Mouse (Mus musculus) liver (tissue): ENCODE results near the gene Relt.
"Not testable (repeated sequence)": the region's sequence is repeated elsewhere in the genome, so short reads cannot be mapped to it uniquely, and the experiment has no call there.

ENCODE experiments used
- DNase-seq: peaks from one replicate; pipeline ENCODE4 v3.0.0-alpha.2; 2020; ENCODE audit warnings: mixed read lengths

The Relt gene

DNA sequence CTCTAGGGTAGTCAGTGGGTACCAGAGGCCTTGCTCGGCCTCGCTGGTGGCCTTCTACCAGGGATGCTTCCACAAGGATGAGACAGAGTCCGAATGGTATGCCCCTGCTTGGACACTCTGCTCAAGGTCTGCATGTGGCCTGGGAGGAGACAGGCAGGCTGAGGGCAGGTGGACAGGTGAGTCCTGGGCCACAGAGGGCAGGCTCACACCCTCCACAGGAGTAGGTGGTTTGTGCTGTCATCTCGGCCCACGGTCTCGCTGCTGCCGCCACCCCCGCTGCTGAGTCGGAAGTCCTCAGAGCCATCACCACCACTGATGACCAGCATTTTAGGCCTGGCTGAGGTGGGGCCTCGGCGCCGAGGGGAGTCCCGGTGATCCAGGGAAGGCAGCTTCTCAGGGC lies 10.0 kb upstream of the Relt start:
- DNase-seq: no peak

GRCm38 (mm10) chr7:100871892-100872291 lies 8.6 kb upstream of the Relt start:
- DNase-seq: no peak

DNA sequence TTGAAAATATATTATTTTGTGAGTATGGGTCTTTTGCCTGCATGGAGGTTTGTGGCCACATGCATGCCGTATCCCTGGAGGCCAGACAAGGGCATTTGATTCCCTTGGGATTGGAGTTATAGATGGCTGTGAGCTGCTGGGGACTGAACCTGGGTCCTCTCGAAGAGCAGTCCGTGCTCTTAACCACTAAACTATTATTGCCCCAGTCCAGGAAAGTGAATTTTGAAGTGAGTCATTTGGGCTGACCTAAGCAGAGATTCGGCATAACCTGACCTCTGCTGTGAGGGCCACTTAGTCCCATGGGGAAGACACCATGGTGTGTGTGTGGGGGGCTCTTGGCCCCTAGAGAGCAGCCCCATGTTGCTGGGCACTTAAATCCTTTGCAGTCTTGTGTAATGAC lies 8.1 kb upstream of the Relt start:
- no peak for DNase-seq

- DNase-seq: no peak
These were observed 6.8 kb upstream of the Relt start for GRCm38 (mm10) chr7:100869877-100870629.

- no peak for DNase-seq
These were observed 5.3 kb upstream of the Relt start for GRCm38 (mm10) chr7:100868551-100868950.

GRCm38 (mm10) chr7:100867561-100867960 lies 4.3 kb upstream of the Relt start:
- DNase-seq: peak; percentile 65

DNA sequence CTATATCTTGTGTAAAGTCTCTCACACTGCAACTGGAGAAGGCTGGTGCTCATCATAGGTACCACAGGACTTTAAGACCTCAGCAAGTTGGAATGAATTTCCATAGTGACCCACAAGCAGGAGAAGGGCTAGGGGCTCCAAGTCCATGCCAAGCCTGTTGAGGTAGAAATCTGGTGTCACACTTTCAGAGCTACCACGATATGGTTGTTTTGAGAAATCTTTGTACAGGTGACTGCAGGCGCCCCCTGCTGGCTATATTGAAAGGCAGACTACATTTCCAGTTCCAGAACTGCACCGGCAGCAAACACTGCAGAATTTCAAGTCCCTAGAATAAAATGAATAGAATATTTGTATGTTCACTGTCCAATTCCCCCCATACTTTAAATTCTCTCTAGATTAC lies 3.4 kb upstream of the Relt start:
- DNase-seq: peak; percentile 81

- no peak for DNase-seq
These were observed 893 bp downstream of the Relt start for GRCm38 (mm10) chr7:100862353-100862752.

DNA sequence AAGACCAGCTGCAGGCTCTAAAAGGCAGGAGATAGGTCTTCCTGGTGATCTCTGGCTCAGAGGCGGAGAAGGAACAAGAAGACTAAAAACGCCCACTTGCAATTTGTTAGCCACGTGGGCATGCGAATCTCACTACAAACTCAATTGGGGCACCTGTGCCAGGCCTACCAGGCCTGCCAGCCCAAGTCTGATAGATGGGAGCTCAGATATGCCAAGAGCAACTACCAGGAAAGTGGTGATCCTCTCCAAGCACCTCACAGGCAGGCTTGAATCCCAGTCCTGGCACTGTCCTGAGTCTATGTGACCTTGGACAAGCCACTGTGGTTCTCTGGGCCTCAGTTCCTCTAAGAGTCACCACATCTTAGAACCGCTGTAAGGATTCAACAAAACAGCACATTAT lies 2.0 kb downstream of the Relt start:
- no peak for DNase-seq

DNA sequence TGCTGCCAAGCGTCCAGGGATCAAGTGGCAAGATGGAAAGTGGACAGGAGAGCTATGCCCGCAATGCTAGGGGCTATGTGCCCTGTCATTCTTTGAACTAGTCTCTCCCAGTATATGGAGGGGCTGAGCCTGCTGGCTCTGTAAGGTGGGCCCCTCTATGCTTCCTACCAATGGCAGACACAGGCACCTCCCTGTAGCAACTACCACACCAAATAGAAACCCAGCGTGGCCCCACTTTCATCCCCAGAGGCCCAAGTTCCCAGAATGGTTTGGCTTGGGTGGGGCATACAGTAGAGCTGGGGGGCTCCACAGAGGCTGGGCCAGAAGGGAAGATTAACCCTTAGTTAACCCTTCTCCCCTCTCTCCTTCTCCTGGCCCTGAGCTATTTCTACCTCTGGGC lies 2.8 kb downstream of the Relt start:
- DNase-seq: peak; percentile 77

DNA sequence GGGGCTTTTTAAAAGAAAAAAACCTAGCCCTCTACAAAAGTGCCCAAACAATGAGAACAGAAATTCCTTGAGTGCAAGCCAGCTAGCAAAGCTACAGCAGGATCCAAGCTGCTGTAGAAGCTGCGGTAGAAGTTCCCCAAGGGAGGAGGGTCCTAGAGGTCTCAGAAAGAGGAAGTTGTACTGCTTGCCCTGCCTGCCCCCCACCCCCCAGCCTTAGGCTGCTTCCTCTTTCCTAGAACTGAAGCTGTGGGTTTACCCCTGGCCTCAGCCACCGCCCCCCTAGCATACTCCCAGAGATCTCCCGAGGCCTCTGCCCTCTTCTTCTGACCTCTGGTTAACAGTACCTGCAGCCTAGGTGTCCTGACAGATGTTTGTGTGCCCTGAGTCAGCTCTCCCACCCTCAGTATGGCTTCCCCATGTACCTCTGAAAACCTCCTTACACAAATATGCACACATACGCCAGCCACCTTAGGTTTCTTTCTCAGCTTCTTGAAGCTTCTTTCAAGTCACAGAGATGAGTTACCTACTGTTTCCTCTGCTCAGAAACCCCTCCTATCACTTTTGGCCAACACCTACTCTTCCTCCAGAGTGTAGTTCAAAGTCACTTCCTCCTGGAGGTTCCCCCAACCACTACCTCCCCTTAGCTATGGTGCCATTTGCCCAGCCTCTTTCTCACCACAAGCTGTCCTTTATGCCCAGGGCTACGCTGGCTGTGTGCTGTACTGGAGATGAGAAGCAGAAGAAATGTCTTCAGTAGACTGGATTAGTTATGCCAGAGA lies 7.3 kb downstream of the Relt start:
- DNase-seq: peak; percentile 69

GRCm38 (mm10) chr7:100855300-100855699 lies 7.9 kb downstream of the Relt start:
- no peak for DNase-seq

GRCm38 (mm10) chr7:100854861-100855260 lies 8.4 kb downstream of the Relt start:
- DNase-seq: no peak

- DNase-seq: no peak
These were observed 9.0 kb downstream of the Relt start for GRCm38 (mm10) chr7:100854137-100854814.

DNA sequence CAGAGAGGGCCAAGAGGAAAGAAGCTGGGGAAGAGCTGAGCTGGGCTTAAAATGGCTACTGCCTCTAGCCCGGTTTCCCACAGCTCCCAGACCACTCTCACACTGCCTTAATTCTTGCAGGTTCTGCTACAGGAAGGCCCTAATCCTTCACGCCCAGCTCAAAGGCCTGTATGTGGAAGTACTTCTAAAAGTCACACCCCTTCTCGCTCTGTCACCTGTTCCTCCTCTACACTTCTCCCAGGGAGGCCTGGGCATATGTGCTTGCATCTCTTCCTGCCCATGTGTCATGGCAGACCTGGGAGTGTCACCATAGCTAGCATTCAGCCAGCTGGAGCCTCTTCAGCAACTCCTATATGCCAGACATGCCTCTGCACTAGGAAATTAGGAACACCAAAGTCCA lies 9.8 kb downstream of the Relt start:
- no peak for DNase-seq

- no peak for DNase-seq
These were observed 11.5 kb downstream of the Relt start for GRCm38 (mm10) chr7:100851481-100852356.

DNA sequence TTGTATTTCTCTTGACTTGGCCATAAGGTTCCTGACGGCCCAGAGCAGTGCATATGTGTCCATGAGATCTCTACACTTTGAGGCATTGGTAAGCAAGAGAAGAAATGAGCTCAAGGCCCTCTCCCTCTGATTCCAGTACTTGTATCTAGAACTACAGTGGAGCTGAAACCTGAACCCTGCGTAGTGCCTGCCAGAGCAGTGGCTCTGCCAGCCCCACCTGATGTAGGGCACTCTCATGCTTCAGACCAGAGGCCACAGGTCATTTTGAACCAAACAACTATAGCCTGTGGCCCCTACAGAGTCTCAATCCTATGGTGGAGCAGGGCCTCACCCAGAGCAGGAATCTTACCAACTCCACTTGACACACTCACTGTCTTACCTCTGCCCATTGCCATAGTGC lies 13.7 kb downstream of the Relt start:
- DNase-seq: no peak

GRCm38 (mm10) chr7:100848744-100849143 lies 14.5 kb downstream of the Relt start:
- DNase-seq: peak; percentile 78

- DNase-seq: no peak
These were observed 16.1 kb downstream of the Relt start for GRCm38 (mm10) chr7:100847131-100847530.

DNA sequence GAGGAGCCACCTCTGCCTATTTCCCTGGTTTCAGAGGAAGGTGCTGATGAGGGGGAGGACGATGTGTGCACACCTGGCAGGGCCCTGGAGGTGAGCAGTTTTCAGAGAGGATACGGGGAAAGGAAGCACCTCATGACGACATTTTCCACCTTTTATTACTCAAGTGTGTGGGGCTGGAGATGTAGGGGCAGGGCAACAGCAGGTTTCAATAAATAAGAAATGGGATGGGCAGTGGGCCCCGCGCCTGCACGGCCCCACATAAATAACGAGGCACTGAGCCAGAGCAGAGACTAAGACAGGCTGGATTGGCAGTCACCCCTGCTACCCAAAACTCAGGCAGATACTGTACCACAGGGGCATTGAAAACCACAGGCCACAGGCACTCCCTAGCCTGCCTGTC lies 17.2 kb downstream of the Relt start:
- not testable (repeated sequence) for DNase-seq

GRCm38 (mm10) chr7:100845412-100845811 lies 17.8 kb downstream of the Relt start:
- peak; percentile 81 for DNase-seq

GRCm38 (mm10) chr7:100845026-100845400 lies 18.2 kb downstream of the Relt start:
- no peak for DNase-seq
